Comparison of ENCODE assay signal across 9 mouse cellular contexts in genomic region chr19:53904833-53905480, GRCm38 (mm10). TPM values are rescaled to one million over a fixed set of nuclear protein-coding genes. Genes with fewer than 3 reads are reported as not detected.
DNase-seq lines count a peak whose midpoint lies in the region; ATAC-seq lines count a peak whose summit lies in the region.
"Had no signal": no experiment of that assay in that cellular context is flagged by ENCODE, and none has a peak within 500 bp of the region (broad histone marks: within the 10 kb centered on the region; RNA-seq: fewer than 3 reads in every experiment).

No protein-coding gene starts in this region.

- DNase-seq in heart, postnatal 14 days = no peak
- DNase-seq in embryonic facial prominence, embryonic 10.5 days (ENCODE audit: low spot score) = no peak
- DNase-seq in induced T-regulatory cell, adult 2 months (ENCODE audit: low read depth) = peak; percentile 57
- DNase-seq in spleen, postnatal 14 days (ENCODE audit: low spot score in 2 of 2) = no peak
- no peak for DNase-seq in urinary bladder, postnatal 36 days (ENCODE audit: low spot score in 2 of 2)
- no peak for DNase-seq in cerebellum, adult 9-10 months
- DNase-seq: cerebellum, postnatal 25 days had no signal

- H3K27me3 ChIP-seq in heart, embryonic 15.5 days = no peaks in the 10 kb centered on the region
- no peaks in the 10 kb centered on the region for H3K27me3 ChIP-seq in embryonic facial prominence, embryonic 10.5 days (replicated peaks; ENCODE audit: low read depth, poor library complexity, severe bottlenecking)
- no peaks in the 10 kb centered on the region; the same call in 1 of the 2 replicates for H3K27me3 ChIP-seq in midbrain, embryonic 16.5 days (ENCODE audit: control insufficient read depth, insufficient read depth, low read depth, low read length)

- H3K4me1 ChIP-seq in heart, embryonic 15.5 days (replicated peaks) = peaks cover 24% of the 10 kb centered on the region
- H3K4me1 ChIP-seq in embryonic facial prominence, embryonic 10.5 days = peaks cover 27% of the 10 kb centered on the region
- H3K4me1 ChIP-seq in midbrain, embryonic 16.5 days (ENCODE audit: control insufficient read depth, insufficient read depth, low read length) = peaks cover 25% of the 10 kb centered on the region

- H3K9ac ChIP-seq in heart, embryonic 15.5 days = no peak overlapping the region
- H3K9ac ChIP-seq in midbrain, embryonic 16.5 days (ENCODE audit: low read depth, low read length) = peak overlapping the region; percentile 30

- H3K4me3 ChIP-seq in heart, embryonic 15.5 days = peak overlapping the region; percentile 81
- H3K4me3 ChIP-seq in embryonic facial prominence, embryonic 10.5 days = peak overlapping the region; percentile 95
- peak overlapping the region; percentile 95 for H3K4me3 ChIP-seq in midbrain, embryonic 16.5 days (ENCODE audit: low read depth, low read length)

- no peaks in the 10 kb centered on the region for H3K9me3 ChIP-seq in heart, embryonic 15.5 days (replicated peaks)
- no peaks in the 10 kb centered on the region for H3K9me3 ChIP-seq in embryonic facial prominence, embryonic 10.5 days
- no peaks in the 10 kb centered on the region for H3K9me3 ChIP-seq in midbrain, embryonic 16.5 days (replicated peaks; ENCODE audit: control insufficient read depth, low read length, poor library complexity, severe bottlenecking)

- no peak overlapping the region for H3K27ac ChIP-seq in heart, embryonic 15.5 days
- no peak overlapping the region for H3K27ac ChIP-seq in embryonic facial prominence, embryonic 10.5 days (replicated peaks)
- H3K27ac ChIP-seq in midbrain, embryonic 16.5 days (ENCODE audit: low read length) = no peak overlapping the region

- 50% methylated on average over 7 of the region's 7 CpGs for WGBS in heart, embryonic 15.5 days
- 83% methylated on average over 7 of the region's 7 CpGs for WGBS in embryonic facial prominence, embryonic 10.5 days
- WGBS in midbrain, embryonic 16.5 days = 71% methylated on average over 7 of the region's 7 CpGs

- intact Hi-C loops in heart, postnatal 14 days (cut with DNase I) = loop anchor here (5.0 to 10.0 kb wide), 2 partner anchors 133 to 260 kb away; no protein-coding TSS in a partner anchor

- no peak for ATAC-seq in heart, embryonic 15.5 days (replicated peaks; ENCODE audit: insufficient number of reproducible peaks, insufficient read depth, low FRiP score, low read depth)
- no peak for ATAC-seq in midbrain, embryonic 16.5 days

- H3K36me3 ChIP-seq in heart, embryonic 15.5 days = peaks cover 9% of the 10 kb centered on the region
- peaks cover 11% of the 10 kb centered on the region for H3K36me3 ChIP-seq in embryonic facial prominence, embryonic 10.5 days (replicated peaks)
- peaks cover 7% of the 10 kb centered on the region for H3K36me3 ChIP-seq in midbrain, embryonic 16.5 days (ENCODE audit: control insufficient read depth, insufficient read depth, low read length)

- peak overlapping the region; percentile 64 for H3K4me2 ChIP-seq in heart, embryonic 15.5 days
- peak overlapping the region; percentile 73 for H3K4me2 ChIP-seq in midbrain, embryonic 16.5 days (ENCODE audit: low read length)

RNA-seq across cellular contexts. Expression of gene Pdcd4, which starts 12.9 kb away (rescaled TPM):
- polyA plus RNA-seq in heart, embryonic 15.5 days (2015; fragmentation: Nextera tagmentation; extraction: Ambion mirVana) = 35.9 and 38.2 TPM in 2 replicates
- total RNA-seq in heart, postnatal 14 days (2021) = 10 to 100 TPM; 24.8 to 25.6 TPM
- polyA plus RNA-seq in embryonic facial prominence, embryonic 10.5 days (2016; fragmentation: Nextera tagmentation; extraction: Ambion mirVana) = 66.5 and 78.8 TPM in 2 replicates
- polyA plus RNA-seq in midbrain, embryonic 16.5 days (2015; fragmentation: Nextera tagmentation; extraction: Ambion mirVana) = 65.1 and 69.8 TPM in 2 replicates

RNA-seq across cellular contexts. Expression of gene Shoc2, which starts 39.1 kb away (rescaled TPM):
- polyA plus RNA-seq in heart, embryonic 15.5 days (2015; fragmentation: Nextera tagmentation; extraction: Ambion mirVana) = 29.8 and 34.6 TPM in 2 replicates
- 10 to 100 TPM; 30.2 to 34.4 TPM for total RNA-seq in heart, postnatal 14 days (2021)
- polyA plus RNA-seq in embryonic facial prominence, embryonic 10.5 days (2016; fragmentation: Nextera tagmentation; extraction: Ambion mirVana) = 62.7 and 65.9 TPM in 2 replicates
- 60.8 and 63.0 TPM in 2 replicates for polyA plus RNA-seq in midbrain, embryonic 16.5 days (2015; fragmentation: Nextera tagmentation; extraction: Ambion mirVana)

RNA-seq across cellular contexts. Expression of gene Bbip1, which starts 39.5 kb away (rescaled TPM):
- polyA plus RNA-seq in heart, embryonic 15.5 days (2015; fragmentation: Nextera tagmentation; extraction: Ambion mirVana) = 46.7 and 62.8 TPM in 2 replicates
- total RNA-seq in heart, postnatal 14 days (2021) = 10 to 100 TPM; 35.3 to 35.8 TPM
- 86.7 and 89.7 TPM in 2 replicates for polyA plus RNA-seq in embryonic facial prominence, embryonic 10.5 days (2016; fragmentation: Nextera tagmentation; extraction: Ambion mirVana)
- 135 and 152 TPM in 2 replicates for polyA plus RNA-seq in midbrain, embryonic 16.5 days (2015; fragmentation: Nextera tagmentation; extraction: Ambion mirVana)
